Mouse (Mus musculus) MEL-GATA-1-ER (cell line): ENCODE results near the gene Gm21083.
"Not testable (repeated sequence)": the region's sequence is repeated elsewhere in the genome, so short reads cannot be mapped to it uniquely, and the experiment has no call there.

Source experiments
- DNase-seq: peaks from one replicate; pipeline ENCODE4 v3.0.0-alpha.2; 2012; ENCODE audit warnings: low read depth; ENCODE audit errors: extremely low read depth

Gene Gm21083

DNA sequence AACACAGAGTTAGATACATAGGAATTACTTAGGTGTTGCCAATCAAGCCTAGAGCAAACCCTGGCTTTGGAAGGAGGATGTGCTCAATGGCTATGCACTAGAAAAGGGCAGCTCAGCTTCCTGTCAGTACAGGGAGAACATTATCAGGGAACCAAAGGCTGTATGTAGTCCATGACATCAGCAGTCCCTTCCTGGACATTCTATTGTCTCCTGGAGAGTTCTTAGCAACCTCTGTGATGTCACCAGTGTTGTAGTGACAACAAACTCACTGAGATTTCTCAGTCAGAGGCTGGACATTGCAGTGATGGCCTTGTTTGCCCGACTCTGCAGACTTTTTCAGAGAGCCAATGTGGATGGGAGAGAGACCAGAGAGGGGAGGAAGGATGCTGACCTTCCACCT lies at the start of gene Gm21083:
Gene Gm21083, plus strand, starts transcription at position 301 of the 400 bp plus-strand sequence.
- DNase-seq: not testable (repeated sequence)

DNA sequence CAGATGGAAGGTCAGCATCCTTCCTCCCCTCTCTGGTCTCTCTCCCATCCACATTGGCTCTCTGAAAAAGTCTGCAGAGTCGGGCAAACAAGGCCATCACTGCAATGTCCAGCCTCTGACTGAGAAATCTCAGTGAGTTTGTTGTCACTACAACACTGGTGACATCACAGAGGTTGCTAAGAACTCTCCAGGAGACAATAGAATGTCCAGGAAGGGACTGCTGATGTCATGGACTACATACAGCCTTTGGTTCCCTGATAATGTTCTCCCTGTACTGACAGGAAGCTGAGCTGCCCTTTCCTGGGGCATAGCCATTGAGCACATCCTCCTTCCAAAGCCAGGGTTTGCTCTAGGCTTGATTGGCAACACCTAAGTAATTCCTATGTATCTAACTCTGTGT lies 48.0 kb upstream of the Gm21083 start, which contains the start of gene Gm21190:
Gene Gm21190, minus strand, starts transcription at position 101 of the 400 bp plus-strand sequence.
- DNase-seq: not testable (repeated sequence)

DNA sequence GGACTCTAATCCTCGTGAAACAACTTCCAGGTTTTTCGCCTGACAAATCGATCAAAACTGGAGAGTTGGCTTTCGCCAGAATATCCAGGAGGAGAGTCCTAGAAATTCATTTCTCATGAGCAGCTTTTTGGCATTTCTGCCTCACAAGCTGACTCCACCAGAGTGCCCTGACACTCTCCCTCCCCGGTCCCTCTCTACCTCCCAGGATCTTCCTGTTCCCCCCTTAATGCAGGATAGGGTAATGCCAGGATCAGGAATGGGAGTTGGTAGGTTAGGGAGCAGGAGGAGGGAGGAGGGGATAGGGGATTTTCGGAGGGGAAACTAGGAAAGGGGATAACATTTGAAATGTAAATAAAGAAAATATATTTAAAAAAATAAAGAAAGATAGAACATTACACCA lies 28.5 kb upstream of the Gm21083 start:
- not testable (repeated sequence) for DNase-seq

GRCm38 (mm10) chr5:15549134-15549533 lies 28.0 kb upstream of the Gm21083 start:
- DNase-seq: not testable (repeated sequence)

- DNase-seq: not testable (repeated sequence)
These were observed 27.5 kb upstream of the Gm21083 start for GRCm38 (mm10) chr5:15549606-15550005.

- not testable (repeated sequence) for DNase-seq
These were observed 18.5 kb upstream of the Gm21083 start for GRCm38 (mm10) chr5:15558654-15559053.

DNA sequence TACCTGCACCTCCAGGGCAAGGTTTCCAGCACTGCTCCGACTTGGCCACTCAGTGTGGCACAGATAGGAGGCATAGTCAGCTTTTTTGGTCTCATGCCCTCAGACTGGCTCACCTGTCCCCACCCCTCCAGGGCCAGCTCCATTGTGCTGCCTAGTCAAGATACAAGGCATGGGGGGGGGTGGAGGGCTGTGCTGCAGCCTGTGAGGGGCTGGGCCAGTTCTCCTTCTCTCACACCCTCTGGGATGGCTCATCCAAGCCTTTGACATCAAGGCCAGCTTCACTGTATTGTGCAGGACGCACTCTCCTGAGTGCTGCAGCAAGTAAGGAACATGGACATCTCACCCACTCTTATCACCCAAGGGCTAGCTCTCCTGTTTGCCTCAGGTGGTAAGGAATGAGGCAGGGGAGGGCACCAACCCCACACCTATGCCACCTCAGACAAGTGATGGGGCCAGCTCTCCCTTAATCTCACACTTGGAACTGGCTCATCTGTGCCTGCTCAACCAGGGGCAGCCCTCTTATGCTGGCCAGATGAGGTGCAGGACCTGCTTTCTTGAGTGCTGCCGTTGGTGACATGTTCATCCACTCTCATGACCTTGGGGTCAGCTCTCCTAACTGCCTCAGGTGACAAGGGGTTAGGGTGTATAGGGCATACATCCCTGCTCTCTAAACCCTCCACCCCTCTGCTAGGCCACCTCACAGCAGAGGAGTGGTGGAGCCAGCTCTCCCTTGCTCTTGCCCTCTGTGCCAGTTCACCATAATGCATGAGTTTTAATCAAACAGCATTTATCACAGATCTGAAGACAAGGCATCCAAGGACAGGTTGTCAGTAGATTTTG lies 15.5 kb upstream of the Gm21083 start:
- not testable (repeated sequence) for DNase-seq

DNA sequence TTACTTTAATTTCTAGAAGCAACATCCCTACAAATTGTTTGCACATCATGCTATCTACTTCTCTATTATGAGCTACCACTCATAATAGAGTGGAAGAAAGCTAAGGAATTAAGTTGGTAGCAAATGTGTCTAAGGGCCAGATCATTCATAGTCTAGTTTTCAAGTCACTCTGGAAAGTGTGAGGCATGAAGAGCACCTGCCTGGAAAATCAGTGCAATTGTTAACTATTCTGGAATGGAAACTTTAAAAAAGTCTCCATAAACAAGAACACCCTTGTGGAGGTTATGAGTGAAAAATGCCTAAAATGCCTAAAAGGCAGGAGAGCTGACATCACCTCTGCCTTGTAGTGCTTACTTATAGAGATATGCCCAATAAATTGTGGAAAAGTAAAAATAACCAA lies 3.4 kb upstream of the Gm21083 start:
- DNase-seq: not testable (repeated sequence)

GRCm38 (mm10) chr5:15586351-15586750 lies 9.2 kb downstream of the Gm21083 start:
- DNase-seq: peak; percentile 2

- peak; percentile 24 for DNase-seq
These were observed 11.2 kb downstream of the Gm21083 start for GRCm38 (mm10) chr5:15588291-15588690.

GRCm38 (mm10) chr5:15590635-15591034 lies 13.5 kb downstream of the Gm21083 start:
- DNase-seq: not testable (repeated sequence)

- DNase-seq: not testable (repeated sequence)
These were observed 14.4 kb downstream of the Gm21083 start for GRCm38 (mm10) chr5:15591577-15591976.

- not testable (repeated sequence) for DNase-seq
These were observed 21.7 kb downstream of the Gm21083 start for GRCm38 (mm10) chr5:15598831-15599230.

GRCm38 (mm10) chr5:15600342-15600741 lies 23.2 kb downstream of the Gm21083 start:
- DNase-seq: peak; percentile 6

GRCm38 (mm10) chr5:15601481-15601880 lies 24.3 kb downstream of the Gm21083 start:
- not testable (repeated sequence) for DNase-seq

GRCm38 (mm10) chr5:15601960-15602359 lies 24.8 kb downstream of the Gm21083 start:
- DNase-seq: not testable (repeated sequence)

GRCm38 (mm10) chr5:15602424-15602947 lies 25.4 kb downstream of the Gm21083 start:
- not testable (repeated sequence) for DNase-seq

GRCm38 (mm10) chr5:15603008-15603407 lies 25.9 kb downstream of the Gm21083 start:
- not testable (repeated sequence) for DNase-seq

DNA sequence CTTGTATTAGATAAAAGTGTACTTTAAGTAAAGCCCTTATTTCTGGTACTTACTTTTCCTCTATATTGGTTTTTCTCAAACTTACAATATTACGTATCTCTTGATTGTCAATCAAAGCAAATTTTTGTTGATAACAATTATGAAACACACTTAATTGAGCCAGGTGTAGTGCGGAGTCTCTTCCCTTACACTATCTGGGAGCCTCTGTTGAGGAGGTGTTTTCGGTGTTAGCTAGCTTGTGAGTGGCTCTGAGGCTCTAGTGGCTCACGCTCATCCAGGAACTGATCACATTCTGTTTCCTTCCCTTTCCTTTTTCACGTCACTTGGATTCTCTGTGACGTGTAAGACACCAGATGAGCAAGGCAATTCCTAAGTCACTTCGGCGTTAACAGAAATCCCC lies 26.5 kb downstream of the Gm21083 start:
- not testable (repeated sequence) for DNase-seq

DNA sequence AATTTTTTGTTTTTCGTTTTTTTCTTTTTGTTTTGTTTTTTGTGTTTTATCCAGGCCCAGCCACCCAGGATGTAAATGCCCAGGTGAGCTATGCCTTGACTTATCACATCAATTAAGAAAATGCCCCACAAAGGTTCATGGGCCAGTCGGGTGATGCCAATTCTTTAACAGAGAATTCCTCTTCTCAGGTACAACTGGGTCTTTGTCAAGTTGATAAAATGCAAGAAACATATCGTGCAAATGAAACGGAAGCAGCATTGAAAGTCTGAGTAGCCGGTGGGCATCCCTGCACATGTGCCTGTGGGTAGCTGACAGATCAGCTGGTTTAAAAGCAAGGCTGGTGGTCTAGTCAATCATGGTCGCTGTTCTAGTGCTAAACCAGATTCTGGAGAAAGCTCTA lies 29.5 kb downstream of the Gm21083 start:
- DNase-seq: not testable (repeated sequence)

DNA sequence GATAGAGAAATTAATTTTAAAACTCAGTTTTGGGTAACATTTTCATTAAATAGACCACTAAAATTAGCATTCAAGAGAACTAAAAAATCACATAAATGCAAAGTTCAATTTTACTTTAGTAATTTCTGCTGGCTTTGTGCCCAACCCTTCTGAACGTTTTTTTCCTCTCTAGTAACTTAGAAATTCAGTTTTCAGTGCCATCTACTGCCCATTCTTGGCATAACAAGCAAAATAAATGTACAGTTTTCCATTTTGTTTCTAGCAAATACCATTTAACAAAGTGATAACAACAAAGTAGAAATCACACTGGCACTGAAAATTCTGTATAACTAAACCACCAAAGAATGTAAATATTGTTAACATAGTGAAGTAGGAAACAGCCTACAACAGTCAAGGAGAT lies 33.6 kb downstream of the Gm21083 start:
- DNase-seq: not testable (repeated sequence)

DNA sequence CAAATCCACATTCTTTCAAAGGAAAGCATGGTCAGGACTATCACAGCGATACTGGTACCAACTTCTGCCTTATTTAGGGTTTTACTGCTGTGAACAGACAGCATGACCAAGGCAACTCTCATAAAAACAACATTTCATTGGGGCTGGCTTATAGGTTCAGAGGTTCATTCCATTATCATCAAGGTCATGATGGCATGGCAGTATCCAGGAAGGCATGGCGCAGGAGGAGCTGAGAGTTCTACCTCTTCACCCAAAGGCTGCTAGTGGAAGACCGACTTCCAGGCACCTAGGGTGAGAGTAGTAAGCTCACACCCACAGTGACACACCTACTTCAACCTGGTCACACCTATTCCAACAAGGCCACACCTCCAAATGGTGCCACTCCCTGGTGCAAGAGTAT lies 39.1 kb downstream of the Gm21083 start:
- DNase-seq: not testable (repeated sequence)
